Mouse (Mus musculus) testis, adult 2 months (tissue): ENCODE results near the gene Gxylt2.

Experiments used
- CTCF ChIP-seq: fragments of 200-500 bp; IDR thresholded peaks from 2 replicates; pipeline ENCODE4 v1.5.1; 2012; ENCODE audit warnings: low read depth, mild to moderate bottlenecking, inconsistent platforms, low read length, moderate library complexity; ENCODE audit not compliant: control insufficient read depth, insufficient read depth, insufficient replicate concordance
- POLR2A ChIP-seq: fragments of 200-500 bp; IDR thresholded peaks from 2 replicates; pipeline ENCODE4 v1.6.1; 2012; ENCODE audit warnings: low read depth, mild to moderate bottlenecking, inconsistent platforms, low read length, moderate library complexity; ENCODE audit not compliant: control insufficient read depth

- TF ChIP-seq CTCF (no peak), POLR2A (no peak)
These were observed 84.6 kb downstream of the Gxylt2 start for GRCm38 (mm10) chr6:100789161-100789560.
